Mouse (Mus musculus) forebrain, embryonic 14.5 days (tissue): ENCODE results near the gene Igsf8. TPM values are rescaled to one million over a fixed set of nuclear protein-coding genes. Genes with fewer than 3 reads are reported as not detected.
A peak's percentile ranks its signal among the peaks of the same experiment; 100 is the strongest.

Experiments
- ATAC-seq: fragments of 200-750 bp; cut with Nextera tagmentation; 2 replicates; pipeline ENCODE4 v1.8.0; 2017; ENCODE audit warnings: mild to moderate bottlenecking, moderate library complexity
- DNase-seq: peaks from one replicate; pipeline ENCODE4 v3.0.0-alpha.2; 2015; ENCODE audit warnings: low spot score
- H3K27ac ChIP-seq: fragments of 300-500 bp; sonication (generic); 2 replicates; pipeline ENCODE4 v1.5.1; 2014; ENCODE audit warnings: low read depth, mild to moderate bottlenecking, control low read depth, low read length, moderate library complexity
- H3K27me3 ChIP-seq: fragments of 300-500 bp; sonication (generic); replicated peaks from 2 replicates; pipeline ENCODE4 v1.6.1; 2014; ENCODE audit warnings: low read length, control low read depth, mixed read lengths; ENCODE audit not compliant: control insufficient read depth, insufficient read depth
- H3K36me3 ChIP-seq: fragments of 300-500 bp; sonication (generic); 2 replicates; pipeline ENCODE4 v1.6.1; 2014; ENCODE audit warnings: low read length, control low read depth; ENCODE audit not compliant: control insufficient read depth, insufficient read depth
- H3K4me1 ChIP-seq: fragments of 300-500 bp; sonication (generic); 2 replicates; pipeline ENCODE4 v1.6.1; 2014; ENCODE audit warnings: antibody characterized with exemption, low read length, control low read depth; ENCODE audit not compliant: control insufficient read depth, insufficient read depth
- H3K4me2 ChIP-seq: fragments of 300-500 bp; sonication (generic); 2 replicates; pipeline ENCODE4 v1.6.1; 2014; ENCODE audit warnings: mild to moderate bottlenecking, control low read depth, low read length
- H3K4me3 ChIP-seq: fragments of 300-500 bp; sonication (generic); 2 replicates; pipeline ENCODE4 v1.5.1; 2014; ENCODE audit warnings: low read depth, low read length, control low read depth
- H3K9ac ChIP-seq: fragments of 300-500 bp; sonication (generic); 2 replicates; pipeline ENCODE4 v1.6.1; 2014; ENCODE audit warnings: mild to moderate bottlenecking, low read length, control low read depth, moderate library complexity
- H3K9me3 ChIP-seq: fragments of 300-500 bp; sonication (generic); replicated peaks from 2 replicates; pipeline ENCODE4 v1.6.1; 2016; ENCODE audit warnings: low read length, control low read depth, mixed read lengths; ENCODE audit not compliant: control insufficient read depth
- WGBS: fragments of 180-500 bp; shearing (Covaris S2); extraction: QIAGEN DNeasy Blood & Tissue Kit; methylation state at CpG from one replicate; pipeline ENCODE4 v1.1.7; 2014; 5-methylcytosine and 5-hydroxymethylcytosine counted together
- polyA plus RNA-seq: library from polyadenylated mRNA; unstranded; fragments of >200 nt; fragmentation: Nextera tagmentation; extraction: Ambion mirVana; gene quantifications from 2 replicates; pipeline ENCODE4 v1.2.1, GENCODE M21; 2014

The Igsf8 gene
- polyA plus RNA-seq, 1 experiment from 2014 or later = 147 TPM

DNA sequence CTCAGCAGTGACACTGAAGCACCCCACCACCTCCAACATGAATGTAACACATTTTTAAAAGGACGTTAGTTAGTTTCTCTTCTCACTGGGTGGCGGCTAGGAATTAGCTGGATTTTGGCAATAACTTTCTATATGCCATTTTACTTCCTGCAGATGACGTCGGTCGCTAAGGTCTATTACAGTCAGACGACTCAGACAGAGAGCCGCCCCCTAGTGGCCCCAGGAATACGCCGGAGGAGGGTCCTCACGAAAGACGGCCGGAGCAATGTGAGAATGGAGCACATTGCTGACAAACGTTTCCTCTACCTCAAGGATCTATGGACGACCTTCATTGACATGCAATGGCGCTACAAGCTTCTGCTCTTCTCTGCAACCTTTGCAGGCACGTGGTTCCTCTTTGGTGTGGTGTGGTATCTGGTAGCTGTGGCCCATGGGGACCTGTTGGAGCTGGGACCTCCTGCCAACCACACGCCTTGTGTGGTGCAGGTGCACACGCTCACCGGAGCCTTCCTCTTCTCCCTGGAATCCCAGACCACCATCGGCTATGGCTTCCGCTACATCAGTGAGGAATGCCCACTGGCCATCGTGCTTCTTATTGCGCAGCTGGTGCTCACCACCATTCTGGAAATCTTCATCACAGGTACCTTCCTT is 107.5 kb downstream of the Igsf8 start:
- H3K9ac ChIP-seq = no peak overlapping the region
- WGBS = 35% methylated on average over 23 of the region's 23 CpGs

More for the DNA sequence above, 107.5 kb downstream of the Igsf8 start:
- Histone ChIP-seq H3K4me2 (no peak overlapping the region; the same call in 1 of the 2 replicates), H3K36me3 (peaks cover 11% of the 10 kb centered on the region; the same call in 1 of the 2 replicates), H3K9me3 (no peaks in the 10 kb centered on the region), H3K27me3 (no peaks in the 10 kb centered on the region), H3K4me1 (no peaks in the 10 kb centered on the region), H3K27ac (no peak overlapping the region), H3K4me3 (no peak overlapping the region)
- DNase-seq (peak; percentile 72), ATAC-seq (peak; percentile 60)

Other genes with a start within 250 kb of the Igsf8 start
- 45.1 and 55.8 TPM in 2 replicates for gene Vangl2, start 233.2 kb upstream of the Igsf8 start, polyA plus RNA-seq
- 4.5 and 7.4 TPM in 2 replicates for gene Nhlh1, start 204.1 kb upstream of the Igsf8 start, polyA plus RNA-seq
- 123 and 148 TPM in 2 replicates for gene Copa, start 179.1 kb upstream of the Igsf8 start, polyA plus RNA-seq
- 81.3 and 93.7 TPM in 2 replicates for gene Ncstn, start 178.8 kb upstream of the Igsf8 start, polyA plus RNA-seq
- 159 TPM in 2 replicates for gene Pex19, start 134.9 kb upstream of the Igsf8 start, polyA plus RNA-seq
- 76.1 and 83.1 TPM in 2 replicates for gene Dcaf8, start 113.6 kb upstream of the Igsf8 start, polyA plus RNA-seq
- 433 and 436 TPM in 2 replicates for gene Pea15a, start 54.8 kb upstream of the Igsf8 start, polyA plus RNA-seq
- gene Casq1, start 41.8 kb upstream of the Igsf8 start, polyA plus RNA-seq = 3.8 and 4.0 TPM in 2 replicates
- 0.08 and 0.12 TPM in 2 replicates for gene Atp1a4, start 3.2 kb upstream of the Igsf8 start, polyA plus RNA-seq
- gene Atp1a2, start 36.4 kb downstream of the Igsf8 start, polyA plus RNA-seq = 12.9 and 19.8 TPM in 2 replicates
- gene Kcnj9, start 67.7 kb downstream of the Igsf8 start, polyA plus RNA-seq = 1.3 and 1.5 TPM in 2 replicates
- gene Kcnj10, start 79.6 kb downstream of the Igsf8 start, polyA plus RNA-seq = 1.5 and 1.6 TPM in 2 replicates
- 4.8 and 5.1 TPM in 2 replicates for gene Pigm, start 114.9 kb downstream of the Igsf8 start, polyA plus RNA-seq
- 0.16 and 0.34 TPM in 2 replicates for gene Slamf9, start 213.7 kb downstream of the Igsf8 start, polyA plus RNA-seq
- gene Igsf9, start 220.1 kb downstream of the Igsf8 start, polyA plus RNA-seq = 23.5 and 37.8 TPM in 2 replicates
- gene Tagln2, start 238.4 kb downstream of the Igsf8 start, polyA plus RNA-seq = 40.4 and 53.3 TPM in 2 replicates